Mouse (Mus musculus): Measurements from ENCODE around the gene Rbm33.

Rbm33 gene

DNA sequence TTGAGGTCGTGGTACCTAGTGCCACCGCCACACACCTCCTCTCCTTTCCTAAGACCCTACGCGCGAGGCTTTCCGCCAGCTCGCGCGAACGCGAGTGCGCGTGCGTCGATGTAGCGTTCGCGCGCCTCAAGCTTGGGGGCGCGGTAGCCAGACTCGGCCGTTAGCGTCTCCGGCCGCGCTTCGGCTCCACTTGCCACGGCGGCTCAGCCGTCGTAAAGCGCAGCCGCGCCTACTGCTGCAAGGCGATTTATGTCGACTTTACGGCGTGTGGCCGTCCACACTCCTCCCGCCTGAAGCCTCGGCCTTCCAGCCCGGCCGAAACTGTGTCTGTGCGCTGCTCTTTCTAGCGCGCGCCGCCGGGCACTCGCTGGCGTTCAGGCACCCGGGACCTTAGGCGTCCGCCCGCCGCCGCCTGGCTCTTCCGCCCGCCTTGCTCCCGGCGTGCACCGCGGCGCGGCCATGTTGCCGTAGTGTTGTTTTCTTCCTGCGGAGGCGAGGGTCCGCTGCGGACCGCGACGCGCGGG is at the start of gene Rbm33:
Rbm33 (plus strand) TSS at position 400 of the 524 bp plus-strand sequence.
- ChIA-PET POLR2A (interaction anchor here (0.6 to 5.0 kb wide), 60 partner anchors 8 to 1159 kb away, joined by 3 to 34 read pairs (median 4); partner anchors contain the start of genes Paxip1 (in 2 of the 4) and Lmbr1 (in 1 of the 4)), CTCF (interaction anchor here in 2 of 4 experiments (0.8 to 2.4 kb wide), 4 partner anchors 12 to 79 kb away, joined by 3 to 7 read pairs (median 4); no protein-coding TSS in a partner anchor)

DNA sequence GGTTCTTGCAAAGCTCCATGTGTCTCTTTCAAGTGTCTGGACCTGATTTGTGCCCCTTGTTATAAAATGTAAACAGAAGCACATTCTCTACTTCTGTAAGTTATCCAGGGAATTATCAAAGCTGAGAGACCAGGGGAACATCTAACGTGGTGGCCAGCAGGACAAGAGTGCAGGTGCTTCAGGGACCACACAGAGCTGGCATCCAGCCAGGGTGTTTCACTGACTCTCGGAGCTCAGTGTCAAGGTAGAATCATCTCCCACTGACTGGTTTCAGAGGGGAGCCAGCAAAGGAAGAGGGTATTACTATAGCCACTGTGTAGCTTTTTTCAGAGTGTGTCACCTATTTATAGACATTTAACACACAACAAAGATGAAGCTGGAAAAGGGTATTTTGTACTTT is 49.3 kb upstream of the Rbm33 start:
- POLR2A ChIA-PET, result no interaction called here
- CTCF ChIA-PET, result interaction anchor here in 1 of 4 experiments (1.2 kb wide), 1 partner anchor 27 kb away, joined by 3 read pairs; no protein-coding TSS in a partner anchor

DNA sequence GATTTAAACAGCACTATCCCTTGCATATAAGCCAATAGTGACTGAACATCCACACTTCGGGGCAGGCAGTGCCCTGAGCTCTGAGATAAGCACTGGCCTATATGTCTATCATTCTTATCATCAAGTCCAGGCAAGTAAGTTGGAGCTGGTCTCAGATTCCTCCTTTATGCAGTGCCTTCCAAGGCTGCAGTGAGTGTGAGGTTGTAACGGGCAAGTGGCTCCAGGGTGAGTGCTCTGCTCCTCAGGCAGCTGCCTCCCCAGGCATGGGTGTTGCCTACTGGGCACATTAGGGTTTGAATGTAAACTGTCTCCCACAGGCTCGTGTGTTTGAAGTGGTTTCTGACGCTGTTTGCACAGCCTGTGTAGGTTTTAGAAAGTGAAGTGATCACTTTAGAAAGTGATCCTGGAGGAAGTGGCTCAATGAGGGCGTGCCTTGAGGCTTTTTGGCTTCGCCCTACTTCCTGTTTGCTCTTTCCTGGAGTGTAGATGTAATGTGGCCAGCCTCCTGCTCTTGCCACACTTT is 47.4 kb upstream of the Rbm33 start:
- ChIA-PET CTCF (interaction anchor here in 1 of 4 experiments (0.6 to 1.4 kb wide), 2 partner anchors 13 to 24 kb away, joined by 3 to 4 read pairs; no protein-coding TSS in a partner anchor), POLR2A (interaction anchor here in 2 of 4 experiments (0.9 to 1.2 kb wide), 2 partner anchors 24 to 84 kb away, joined by 3 to 4 read pairs; no protein-coding TSS in a partner anchor)

DNA sequence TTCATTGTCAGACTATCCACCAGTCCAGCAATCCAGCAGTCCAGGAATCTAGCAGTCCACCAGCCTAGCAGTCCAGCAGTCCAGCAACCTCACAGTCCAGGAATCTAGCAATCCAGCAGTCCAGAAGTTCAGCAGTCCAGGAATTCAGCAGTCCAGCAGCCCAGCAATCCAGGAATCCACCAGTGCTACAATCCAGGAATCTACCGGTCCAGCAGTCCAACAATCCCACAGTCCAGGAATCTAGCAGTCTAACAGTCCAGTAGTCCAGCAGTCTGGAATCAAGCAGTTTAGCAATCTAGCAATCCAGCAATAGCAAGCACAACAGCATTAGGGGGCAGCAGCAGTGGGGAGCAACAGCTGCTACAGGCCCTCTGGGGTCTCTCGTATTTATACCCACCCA is 44.1 kb upstream of the Rbm33 start:
- ChIA-PET CTCF (no interaction called here), POLR2A (no interaction called here)

DNA sequence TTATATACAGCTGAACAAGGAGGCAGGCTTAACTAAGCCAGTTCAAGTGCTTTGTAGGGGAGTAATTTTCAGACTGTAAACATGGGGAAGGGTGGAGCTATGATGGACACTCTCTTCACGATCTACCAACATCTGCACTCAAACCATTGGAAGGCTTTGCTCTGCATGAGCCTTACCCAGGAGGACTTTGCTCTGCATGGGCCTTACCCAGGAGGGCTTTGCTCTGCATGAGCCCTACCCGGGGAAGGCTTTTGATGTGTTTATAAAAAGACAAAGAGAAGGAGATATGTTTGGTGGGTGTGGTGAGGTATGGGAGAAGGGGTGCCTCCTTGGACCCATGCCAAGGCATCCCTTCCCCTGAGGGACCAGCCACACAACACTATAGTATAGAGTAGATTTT is 39.6 kb upstream of the Rbm33 start:
- ChIA-PET CTCF (interaction anchor here in 1 of 4 experiments (2.4 kb wide), 1 partner anchor 17 kb away, joined by 10 read pairs; no protein-coding TSS in a partner anchor), POLR2A (interaction anchor here in 1 of 4 experiments (0.6 kb wide), 1 partner anchor 35 kb away, joined by 3 read pairs; no protein-coding TSS in a partner anchor)

DNA sequence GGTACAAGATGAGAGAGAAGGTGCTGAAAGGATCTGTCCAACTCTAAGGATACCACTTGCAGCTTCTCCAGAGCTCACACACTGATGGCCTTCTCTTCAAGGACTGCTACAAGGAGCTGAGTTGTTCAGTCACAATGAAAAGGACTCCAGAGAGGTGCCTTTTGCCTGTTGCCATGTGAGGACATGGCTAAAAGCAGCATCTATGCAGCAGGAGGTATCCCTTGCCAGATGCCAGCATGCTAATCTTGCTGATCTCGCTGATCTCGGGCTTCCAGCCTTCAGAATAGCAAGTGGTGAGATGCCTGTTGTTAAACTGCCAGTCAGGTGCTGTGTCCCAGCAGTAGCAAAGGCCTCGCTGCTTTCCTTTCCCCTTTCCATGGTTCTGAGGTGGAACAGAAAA is 27.8 kb upstream of the Rbm33 start:
- POLR2A ChIA-PET, result interaction anchor here in 1 of 4 experiments (0.8 kb wide), 1 partner anchor 16 kb away, joined by 3 read pairs; no protein-coding TSS in a partner anchor
- CTCF ChIA-PET, result no interaction called here

DNA sequence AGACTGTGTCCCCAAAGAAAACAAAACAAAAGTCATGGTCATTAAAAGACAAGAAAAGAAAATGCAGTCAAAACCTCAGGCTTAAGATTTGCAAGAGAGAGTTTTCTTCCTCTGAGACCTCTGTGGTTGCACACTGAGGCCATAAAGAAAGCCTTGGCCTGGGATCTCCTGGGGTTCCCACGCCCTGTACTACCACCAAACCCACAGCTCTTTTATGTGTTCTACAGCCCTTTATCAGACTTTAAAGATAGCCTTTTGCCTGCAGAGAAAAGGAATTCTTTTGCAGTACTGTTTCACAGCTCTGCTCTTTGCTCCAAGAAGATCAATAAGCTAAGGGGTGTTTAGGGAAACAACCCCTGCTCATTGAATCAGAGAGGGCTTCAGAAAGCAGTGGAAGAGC is 26.3 kb upstream of the Rbm33 start:
- ChIA-PET CTCF (interaction anchor here in 2 of 4 experiments (0.6 to 3.8 kb wide), 2 partner anchors 39 to 329 kb away, joined by 3 to 19 read pairs; no protein-coding TSS in a partner anchor), POLR2A (interaction anchor here in 1 of 4 experiments (0.5 to 5.3 kb wide), 2 partner anchors 27 to 613 kb away, joined by 4 to 34 read pairs; partner anchors contain the start of gene Rbm33)

DNA sequence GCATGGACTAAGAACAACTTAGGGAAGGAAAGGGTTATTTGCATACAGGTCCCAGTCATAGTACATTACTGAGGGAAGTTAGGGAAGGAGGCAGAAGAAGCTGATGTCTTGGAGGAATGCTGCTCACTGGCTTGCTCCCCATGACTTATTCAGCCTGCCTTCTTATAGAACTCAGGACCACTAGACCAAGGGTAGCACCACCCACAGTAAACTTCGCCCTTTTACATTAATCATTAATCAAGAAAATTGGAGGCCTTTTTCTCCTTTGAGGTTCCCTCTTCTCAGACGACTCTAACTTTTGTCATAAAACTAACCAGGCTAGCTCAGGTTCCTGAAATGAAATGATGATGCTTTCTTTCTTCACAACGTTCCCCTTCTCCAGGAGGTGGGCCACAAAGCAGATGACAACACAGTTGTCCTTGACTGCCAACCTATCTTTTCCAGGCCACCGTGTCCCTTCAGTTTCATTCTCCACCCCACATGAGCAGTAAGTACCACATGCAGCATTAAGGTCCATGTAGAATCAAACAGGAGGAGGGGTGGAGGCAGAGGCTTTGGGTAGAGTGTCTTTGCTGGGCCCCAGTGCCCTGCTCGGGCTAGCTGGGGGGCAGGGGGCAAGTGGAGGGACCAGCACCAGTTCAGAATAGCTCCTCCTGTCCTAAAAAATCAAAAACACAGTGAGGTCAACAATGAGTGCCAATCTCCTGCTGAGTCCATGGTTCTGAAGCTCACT is 25.6 kb upstream of the Rbm33 start:
- CTCF ChIA-PET, result interaction anchor here in 2 of 4 experiments (0.6 to 3.8 kb wide), 2 partner anchors 38 to 329 kb away, joined by 3 to 19 read pairs; no protein-coding TSS in a partner anchor
- POLR2A ChIA-PET, result interaction anchor here in 1 of 4 experiments (0.5 to 5.3 kb wide), 2 partner anchors 26 to 612 kb away, joined by 4 to 34 read pairs; partner anchors contain the start of gene Rbm33

DNA sequence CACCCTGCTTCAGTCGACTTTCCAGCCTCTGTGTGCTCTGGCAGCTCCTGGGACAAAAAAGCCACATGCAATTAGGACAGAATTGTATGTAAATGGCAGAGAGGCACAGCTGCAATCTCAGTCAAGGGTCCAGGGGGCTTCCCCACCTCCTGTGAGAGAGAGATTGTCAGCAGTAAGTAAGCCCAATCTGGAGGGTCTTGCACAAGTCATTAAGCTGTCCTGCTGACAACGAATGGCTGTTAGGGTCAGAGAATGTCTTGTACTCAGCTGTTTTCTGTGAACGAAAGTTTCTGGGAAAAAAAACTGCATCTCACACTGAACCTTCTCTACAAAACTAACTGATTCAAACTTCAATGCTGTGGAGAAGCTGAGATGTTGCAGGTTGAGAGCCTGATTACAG is 24.6 kb upstream of the Rbm33 start:
- ChIA-PET CTCF (interaction anchor here (0.6 to 3.8 kb wide), 10 partner anchors 12 to 965 kb away, joined by 3 to 19 read pairs (median 4); no protein-coding TSS in a partner anchor), POLR2A (interaction anchor here in 3 of 4 experiments (0.7 to 5.3 kb wide), 5 partner anchors 16 to 168 kb away, joined by 3 to 34 read pairs (median 4); partner anchors contain the start of gene Rbm33 (in 2 of the 3))

DNA sequence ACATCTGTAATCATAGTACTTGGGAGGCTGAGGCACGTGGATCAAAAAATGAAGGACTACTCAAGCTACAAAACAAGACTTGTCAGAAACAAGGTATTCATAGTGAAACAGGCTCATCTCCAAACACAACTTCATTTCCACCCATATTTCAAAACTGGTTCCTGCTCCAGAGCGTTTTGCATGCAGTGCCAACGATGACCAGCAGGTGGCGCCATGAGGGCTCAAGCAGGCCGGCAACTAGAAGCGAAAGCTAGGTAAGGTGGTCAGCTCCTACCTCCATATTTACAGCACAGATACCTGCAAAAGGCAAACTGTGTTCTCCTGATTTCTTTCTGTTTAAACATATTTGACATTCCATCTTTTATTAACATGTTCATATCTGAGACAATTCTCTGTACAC is 22.9 kb upstream of the Rbm33 start:
- ChIA-PET CTCF (interaction anchor here (0.5 to 3.8 kb wide), 35 partner anchors 9 to 1197 kb away, joined by 3 to 24 read pairs (median 4); partner anchors contain the start of gene Rbm33 (in 1 of the 4)), POLR2A (interaction anchor here in 3 of 4 experiments (1.0 to 5.3 kb wide), 10 partner anchors 10 to 170 kb away, joined by 3 to 34 read pairs (median 4); partner anchors contain the start of gene Rbm33 (in 3 of the 3))

DNA sequence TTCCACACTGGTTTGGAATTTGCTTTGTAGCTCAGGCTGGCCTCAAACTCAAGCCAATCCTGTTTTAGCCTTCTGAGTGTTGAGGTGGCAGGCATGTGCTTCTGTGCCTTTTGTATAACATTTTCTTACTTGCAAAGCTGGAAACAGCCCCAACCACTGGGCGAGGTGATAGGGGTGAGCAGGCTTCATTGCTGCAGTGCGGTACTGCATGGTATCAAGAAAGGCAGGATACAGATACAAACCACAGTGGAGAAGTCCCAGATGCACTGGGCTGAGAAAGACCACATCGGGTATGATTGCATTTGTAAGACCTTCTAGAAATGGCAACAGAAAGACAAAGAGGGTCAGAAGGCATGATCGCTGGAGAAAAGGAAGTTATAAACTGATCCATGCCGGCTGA is 18.8 kb upstream of the Rbm33 start:
- ChIA-PET POLR2A (interaction anchor here in 2 of 4 experiments (1.1 to 1.9 kb wide), 2 partner anchors 18 to 19 kb away, joined by 3 to 5 read pairs; partner anchors contain the start of gene Rbm33 (in 2 of the 2)), CTCF (no interaction called here)

DNA sequence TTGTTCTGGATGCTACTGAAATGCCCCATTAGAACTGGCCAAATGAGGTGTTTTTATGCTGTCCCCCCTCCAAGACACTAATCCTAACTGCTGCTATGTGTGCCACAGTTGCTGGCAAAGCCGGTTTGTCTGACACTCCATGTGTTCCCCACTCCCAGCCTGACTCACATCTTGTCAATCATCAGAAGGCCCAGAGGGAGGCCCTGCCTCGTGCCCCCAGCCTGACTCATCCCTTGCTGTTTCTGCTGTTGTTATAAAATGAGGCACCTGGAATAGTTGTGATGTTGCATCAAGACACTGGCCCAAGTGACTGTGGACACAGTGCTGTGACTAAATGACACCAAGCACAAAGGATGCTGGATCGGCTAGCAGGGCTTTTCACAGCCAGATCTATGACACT is 18.2 kb upstream of the Rbm33 start:
- CTCF ChIA-PET, result no interaction called here
- POLR2A ChIA-PET, result interaction anchor here in 1 of 4 experiments (0.7 to 1.9 kb wide), 2 partner anchors 9 to 18 kb away, joined by 3 to 5 read pairs; partner anchors contain the start of gene Rbm33

DNA sequence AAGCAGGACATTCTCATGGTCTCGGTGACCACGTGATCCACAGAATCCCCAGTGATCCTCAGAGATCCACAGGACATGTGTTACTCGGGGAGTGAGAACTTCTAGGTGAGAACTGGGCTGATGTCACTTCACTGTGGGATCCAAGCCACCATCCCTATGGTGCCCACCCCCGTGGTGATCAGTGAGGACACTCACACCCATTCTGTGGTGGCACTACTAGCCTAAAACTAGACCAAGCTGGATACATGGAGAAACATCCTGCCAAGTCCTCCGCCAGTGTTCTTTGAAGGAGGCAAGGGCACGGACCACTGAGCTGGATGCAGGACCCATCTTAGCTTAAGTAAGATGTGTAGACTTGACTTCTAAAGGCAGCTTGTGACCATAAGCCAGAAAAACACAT is 17.6 kb upstream of the Rbm33 start:
- ChIA-PET CTCF (no interaction called here), POLR2A (interaction anchor here in 1 of 4 experiments (0.7 kb wide), 1 partner anchor 9 kb away, joined by 3 read pairs; no protein-coding TSS in a partner anchor)

DNA sequence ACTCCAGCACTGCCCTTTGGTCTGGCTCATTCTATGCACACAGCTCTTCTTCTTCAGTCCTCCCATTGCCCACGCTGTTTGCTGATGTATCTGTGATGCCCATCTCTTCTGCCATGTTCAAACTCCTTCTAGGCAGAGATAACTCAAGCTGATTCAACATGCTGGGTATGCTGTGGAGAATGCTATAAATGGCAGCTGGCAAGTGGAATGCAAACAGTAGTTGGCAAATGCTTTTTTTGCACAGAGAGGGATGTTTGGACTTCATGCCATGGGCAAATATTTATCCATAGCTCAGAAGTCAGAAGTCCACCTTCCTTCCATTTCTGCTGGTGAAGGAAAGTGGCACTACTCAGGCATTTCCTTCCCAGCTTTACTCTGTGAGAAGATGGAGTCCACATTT is 14.2 kb upstream of the Rbm33 start:
- POLR2A ChIA-PET, result interaction anchor here in 1 of 4 experiments (0.6 to 3.6 kb wide), 2 partner anchors 14 to 107 kb away, joined by 4 to 28 read pairs; partner anchors contain the start of gene Rbm33
- CTCF ChIA-PET, result interaction anchor here in 2 of 4 experiments (3.9 to 4.1 kb wide), 2 partner anchors 8 to 9 kb away, joined by 14 to 24 read pairs; no protein-coding TSS in a partner anchor

DNA sequence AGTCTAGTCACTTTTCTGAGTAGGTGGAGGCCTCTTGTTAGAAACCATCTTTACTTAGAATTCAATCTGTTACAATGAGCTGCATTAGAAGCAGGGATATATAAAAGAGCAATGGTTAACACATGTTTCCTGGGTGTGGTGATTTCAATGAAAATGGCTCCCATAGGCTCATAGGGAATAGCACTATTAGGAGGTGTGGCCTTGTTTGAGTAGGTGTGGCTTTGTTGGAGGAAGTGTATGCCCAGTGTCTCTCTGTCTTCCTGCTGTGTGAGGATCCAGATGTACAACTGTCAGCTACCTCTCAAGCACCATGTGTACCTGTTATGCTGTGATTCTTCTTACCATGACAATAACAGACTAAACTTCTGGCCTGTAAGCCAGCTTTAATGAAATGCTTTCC is 12.4 kb upstream of the Rbm33 start:
- POLR2A ChIA-PET, result interaction anchor here in 3 of 4 experiments (0.9 to 3.6 kb wide), 6 partner anchors 11 to 16 kb away, joined by 3 to 28 read pairs (median 8); partner anchors contain the start of gene Rbm33 (in 3 of the 3)
- CTCF ChIA-PET, result interaction anchor here in 3 of 4 experiments (0.5 to 4.1 kb wide), 5 partner anchors 10 to 25 kb away, joined by 3 to 24 read pairs (median 4); no protein-coding TSS in a partner anchor

DNA sequence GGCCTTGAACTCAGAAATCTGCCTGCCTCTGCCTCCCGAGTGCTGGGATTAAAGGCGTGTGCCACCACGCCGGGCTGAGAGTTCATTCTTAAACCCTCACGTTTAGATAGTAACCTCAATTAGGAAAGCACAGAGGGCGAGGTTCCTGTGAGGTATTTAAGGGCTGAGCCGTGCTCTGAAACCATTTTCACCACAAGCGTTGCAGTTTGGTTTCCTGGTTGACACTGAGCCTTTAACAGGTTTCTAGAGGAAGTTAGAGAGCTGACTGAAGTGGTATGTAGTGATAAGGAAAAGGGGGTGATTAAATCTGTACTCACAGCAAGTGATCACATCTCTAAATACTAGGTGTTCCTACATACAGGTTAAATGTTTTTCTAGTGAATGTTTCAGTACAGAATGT is 1.4 kb upstream of the Rbm33 start:
- CTCF ChIA-PET, result interaction anchor here in 1 of 4 experiments (2.4 kb wide), 1 partner anchor 21 kb away, joined by 7 read pairs; no protein-coding TSS in a partner anchor

DNA sequence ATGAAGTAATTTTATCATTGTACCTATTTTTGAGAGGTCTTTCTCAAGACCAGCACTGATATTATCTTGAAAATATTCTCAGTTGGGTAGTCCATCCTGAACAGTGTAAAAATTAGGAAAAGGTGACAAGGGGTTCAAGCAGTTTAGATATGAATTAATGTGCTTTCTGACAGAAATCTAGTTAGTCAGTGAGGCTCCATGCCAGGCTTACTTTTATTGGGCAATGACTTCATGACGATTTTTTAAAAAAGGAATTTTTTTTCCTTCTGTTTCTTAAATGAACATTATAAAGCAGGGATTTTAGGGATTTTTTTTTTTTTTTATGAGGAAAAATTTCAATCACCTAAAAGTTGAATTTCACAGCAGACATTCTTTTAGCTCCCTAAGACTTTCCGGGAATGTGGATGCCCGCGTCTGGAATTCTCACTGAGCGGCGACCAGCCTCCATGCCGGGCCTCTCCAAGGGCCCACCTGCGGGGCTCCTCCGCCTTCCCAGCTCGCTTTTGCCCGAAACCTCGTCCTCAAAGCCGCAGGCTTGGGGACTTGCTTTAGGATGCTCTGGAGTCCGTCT is 685 bp upstream of the Rbm33 start:
- CTCF ChIA-PET, result interaction anchor here in 2 of 4 experiments (0.8 to 2.4 kb wide), 4 partner anchors 13 to 78 kb away, joined by 3 to 7 read pairs (median 4); no protein-coding TSS in a partner anchor

More for the DNA sequence above, 1.4 kb upstream of the Rbm33 start:
- POLR2A ChIA-PET, result interaction anchor here in 3 of 4 experiments (1.0 to 5.0 kb wide), 14 partner anchors 11 to 1062 kb away, joined by 3 to 34 read pairs (median 5); partner anchors contain the start of gene Lmbr1 (in 1 of the 3)

More for the DNA sequence above, 685 bp upstream of the Rbm33 start:
- POLR2A ChIA-PET, result interaction anchor here (0.6 to 5.0 kb wide), 57 partner anchors 8 to 1062 kb away, joined by 3 to 34 read pairs (median 4); partner anchors contain the start of genes Paxip1 (in 2 of the 4) and Lmbr1 (in 1 of the 4)
